Mouse (Mus musculus): ENCODE measurements at regions not wholly inside any gene's neighbourhood (a gene's known extent, or its start where the extent isn't known, plus 50 kb on each side); places are given as distances from the start of the nearest gene placed in this dataset.

DNA sequence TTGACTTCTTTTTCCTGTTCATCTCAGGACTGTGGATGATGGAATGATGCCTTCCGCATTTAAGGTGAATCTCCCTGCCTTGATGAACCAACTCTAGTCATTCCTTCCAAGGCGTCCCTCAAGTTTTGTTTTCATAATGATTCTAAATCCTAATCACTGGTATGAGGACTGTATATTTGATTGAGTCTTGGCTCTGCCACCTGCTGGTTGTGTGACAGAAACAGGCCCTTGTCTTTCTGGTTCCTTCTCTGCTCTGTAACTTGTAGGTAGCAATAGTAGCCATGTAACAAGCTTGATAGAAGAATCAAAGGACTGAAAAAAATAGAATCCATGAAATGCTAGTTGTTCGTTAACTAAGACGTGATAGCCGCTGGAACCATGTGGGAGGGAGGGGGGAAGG is 81.8 kb upstream of the Ccdc54 start:
- TF ChIP-seq CTCF (IDR thresholded peaks at IDR 0.05; ENCODE audit: insufficient read depth, low read depth, low read length) (no peak), POLR2A (IDR thresholded peaks at IDR 0.05; ENCODE audit: insufficient read depth, low read depth, low read length) (no peak)

All from olfactory bulb, adult 2 months (tissue).